Mouse (Mus musculus) small intestine, adult 2 months (tissue): Measurements from ENCODE around the gene Mb.

ENCODE experiments used
- CTCF ChIP-seq: fragments of 200-500 bp; IDR thresholded peaks from 2 replicates; pipeline ENCODE4 v1.5.1; 2012; ENCODE audit warnings: low read depth, mild to moderate bottlenecking, control low read depth, inconsistent platforms, low read length, moderate library complexity, mixed read lengths; ENCODE audit not compliant: insufficient replicate concordance, insufficient read length; ENCODE audit errors: extremely low read depth
- POLR2A ChIP-seq: fragments of 200-500 bp; IDR thresholded peaks from 2 replicates; pipeline ENCODE4 v1.6.1; 2012; ENCODE audit warnings: low read depth, mild to moderate bottlenecking, control low read depth, inconsistent platforms, low read length, moderate library complexity

DNA sequence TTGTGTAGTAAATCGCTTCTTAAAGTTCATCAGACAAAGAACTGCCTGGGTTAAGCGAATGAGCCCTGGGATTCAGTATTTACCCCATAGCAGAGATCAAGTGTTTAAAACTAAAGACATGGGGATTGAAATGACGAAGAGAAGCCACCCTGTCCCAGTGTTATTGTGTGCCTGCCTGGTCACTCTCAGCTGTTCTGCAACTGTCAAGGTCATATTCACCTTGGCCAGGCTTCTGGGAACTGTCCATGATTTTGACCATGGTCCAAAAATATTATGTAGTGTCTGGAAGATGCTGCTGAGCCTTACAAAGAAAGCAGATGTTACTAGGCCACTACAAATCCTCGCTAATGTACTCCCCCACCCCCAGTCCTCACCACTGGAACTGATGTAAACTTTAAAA, 70.7 kb downstream of the Mb start:
- no peak for TF ChIP-seq CTCF
- no peak for TF ChIP-seq POLR2A
